Mouse (Mus musculus) CH12F3 (cell line): ENCODE results near the gene Ankfy1.
"Not testable (repeated sequence)": the region's sequence is repeated elsewhere in the genome, so short reads cannot be mapped to it uniquely, and the experiment has no call there.

Source experiments
- in situ Hi-C: fragments of 300-500 bp; cut with MboI; formaldehyde crosslinking; loops from 2 replicates; pipeline ENCODE4 v1.14.3; 2020; ENCODE audit warnings: low sequenced_read_pairs

Gene Ankfy1

GRCm38 (mm10) chr11:72718161-72718560 is 28.4 kb downstream of the Ankfy1 start:
- in situ Hi-C loops: no loop called here

GRCm38 (mm10) chr11:72723165-72723564 is 33.4 kb downstream of the Ankfy1 start:
- in situ Hi-C loops: no loop called here

- in situ Hi-C loops: no loop called here
Observed at GRCm38 (mm10) chr11:72723871-72724270, 34.1 kb downstream of the Ankfy1 start.

- in situ Hi-C loops: loop anchor here (25.0 kb wide), 1 partner anchor 514 kb away; the partner anchor contains the start of genes 4933427D14Rik, Gm43951, Med31 and Txndc17
Observed at GRCm38 (mm10) chr11:72726023-72726422, 36.2 kb downstream of the Ankfy1 start.

- in situ Hi-C loops: loop anchor here (5.0 to 25.0 kb wide), 2 partner anchors 156 to 521 kb away; partner anchors contain the start of genes 4933427D14Rik, Gm43951, Med31 and Txndc17
Observed at GRCm38 (mm10) chr11:72733736-72734135, 43.9 kb downstream of the Ankfy1 start.

- in situ Hi-C loops: loop anchor here (5.0 to 25.0 kb wide), 2 partner anchors 158 to 523 kb away; partner anchors contain the start of genes 4933427D14Rik, Gm43951, Med31 and Txndc17
Observed at GRCm38 (mm10) chr11:72734840-72735518, 45.2 kb downstream of the Ankfy1 start.

- in situ Hi-C loops: loop anchor here (25.0 kb wide), 1 partner anchor 523 kb away; the partner anchor contains the start of genes 4933427D14Rik, Gm43951, Med31 and Txndc17
Observed at GRCm38 (mm10) chr11:72735519-72735860, 45.7 kb downstream of the Ankfy1 start.

DNA sequence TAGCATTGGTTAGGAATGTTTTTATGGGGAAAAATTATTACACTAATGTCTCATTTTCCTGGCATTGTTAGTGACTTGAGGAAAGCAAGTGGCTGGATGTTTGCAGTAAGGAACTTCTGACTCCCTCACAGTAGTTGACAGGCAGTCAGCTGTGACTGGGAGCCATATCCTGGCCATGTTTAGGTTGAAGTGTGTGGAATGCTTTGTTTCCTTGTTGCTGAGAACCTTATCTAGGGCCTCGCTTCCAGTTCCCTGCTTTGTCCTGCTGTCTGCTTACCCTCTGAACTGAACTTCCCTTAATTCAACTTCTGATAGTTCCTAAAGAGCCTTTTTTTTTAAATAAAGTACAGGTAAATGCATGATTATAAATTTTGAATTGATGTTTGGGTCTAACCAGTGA is 46.5 kb downstream of the Ankfy1 start:
- in situ Hi-C loops: loop anchor here (25.0 kb wide), 1 partner anchor 524 kb away; the partner anchor contains the start of genes 4933427D14Rik, Gm43951, Med31 and Txndc17

- in situ Hi-C loops: loop anchor here (25.0 kb wide), 1 partner anchor 525 kb away; the partner anchor contains the start of genes 4933427D14Rik, Gm43951, Med31 and Txndc17
Observed at GRCm38 (mm10) chr11:72737517-72737916, 47.7 kb downstream of the Ankfy1 start.

DNA sequence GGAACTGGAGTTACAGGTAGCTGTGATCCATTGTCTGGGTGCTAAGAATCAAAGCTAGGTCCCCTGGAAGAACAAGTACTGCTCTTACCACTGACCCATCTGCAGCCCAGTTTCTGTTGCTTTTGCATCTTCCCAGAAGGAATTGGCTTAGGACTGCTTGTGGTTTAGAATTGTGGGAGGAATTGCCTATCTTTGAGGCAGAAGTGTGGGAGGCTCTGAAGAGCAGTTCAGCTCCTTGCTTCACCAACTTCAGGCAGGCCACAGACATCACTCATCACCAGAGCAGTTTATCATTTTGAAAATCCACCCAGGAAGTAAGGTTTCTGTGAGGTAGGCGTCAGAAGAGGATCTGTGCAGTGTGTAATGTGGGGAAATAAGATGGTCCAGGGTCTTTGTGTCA is 49.2 kb downstream of the Ankfy1 start:
- in situ Hi-C loops: loop anchor here (25.0 kb wide), 1 partner anchor 527 kb away; the partner anchor contains the start of genes 4933427D14Rik, Gm43951, Med31 and Txndc17

GRCm38 (mm10) chr11:72751956-72752355 is 62.1 kb downstream of the Ankfy1 start:
- in situ Hi-C loops: no loop called here

- in situ Hi-C loops: no loop called here
Observed at GRCm38 (mm10) chr11:72758316-72758715, 68.5 kb downstream of the Ankfy1 start.

DNA sequence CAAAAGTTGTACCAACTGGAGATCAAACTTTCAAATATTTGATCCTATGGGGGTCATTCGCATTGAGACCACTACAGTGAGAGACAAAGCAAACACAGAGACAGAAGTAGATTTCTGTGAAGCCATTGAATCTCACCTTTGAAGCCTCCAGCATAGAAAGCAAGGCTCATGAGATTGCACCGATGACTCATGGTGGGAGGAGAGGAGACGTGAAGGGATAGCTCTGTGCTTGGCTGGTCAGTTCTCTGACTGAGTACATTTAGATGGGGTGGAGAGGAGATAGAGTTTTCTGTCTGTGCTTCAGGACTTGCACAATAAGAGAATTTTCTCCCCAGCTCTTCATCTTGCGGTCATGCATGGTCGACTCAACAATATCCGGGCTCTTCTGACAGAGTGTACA is 69.8 kb downstream of the Ankfy1 start:
- in situ Hi-C loops: no loop called here

- in situ Hi-C loops: no loop called here
Observed at GRCm38 (mm10) chr11:72760781-72761180, 71.0 kb downstream of the Ankfy1 start.

- in situ Hi-C loops: no loop called here
Observed at GRCm38 (mm10) chr11:72764270-72764669, 74.5 kb downstream of the Ankfy1 start.

DNA sequence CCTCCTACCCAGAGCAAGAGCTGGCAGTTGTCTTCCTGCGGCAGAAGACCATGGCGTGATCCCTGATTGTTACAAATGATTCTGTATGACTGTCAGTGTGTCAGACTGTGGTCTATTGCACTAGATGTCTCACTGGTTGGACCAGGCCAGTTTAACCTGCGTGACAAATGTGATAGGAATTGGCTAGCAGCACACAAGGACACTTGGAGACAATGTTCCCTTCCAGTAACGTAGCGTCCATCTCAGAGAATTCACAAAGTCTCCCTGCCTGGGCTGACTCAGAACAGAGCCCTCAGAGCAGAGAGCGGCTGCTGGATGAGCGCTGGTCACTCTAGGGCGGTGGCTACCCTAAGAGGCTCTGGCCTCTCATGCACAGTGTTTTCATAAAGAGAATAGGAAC is 77.9 kb downstream of the Ankfy1 start:
- in situ Hi-C loops: no loop called here

GRCm38 (mm10) chr11:72769061-72769460 is 79.3 kb downstream of the Ankfy1 start:
- in situ Hi-C loops: no loop called here

- in situ Hi-C loops: no loop called here
Observed at GRCm38 (mm10) chr11:72770324-72770723, 80.5 kb downstream of the Ankfy1 start.

GRCm38 (mm10) chr11:72770816-72771215 is 81.0 kb downstream of the Ankfy1 start:
- in situ Hi-C loops: no loop called here

DNA sequence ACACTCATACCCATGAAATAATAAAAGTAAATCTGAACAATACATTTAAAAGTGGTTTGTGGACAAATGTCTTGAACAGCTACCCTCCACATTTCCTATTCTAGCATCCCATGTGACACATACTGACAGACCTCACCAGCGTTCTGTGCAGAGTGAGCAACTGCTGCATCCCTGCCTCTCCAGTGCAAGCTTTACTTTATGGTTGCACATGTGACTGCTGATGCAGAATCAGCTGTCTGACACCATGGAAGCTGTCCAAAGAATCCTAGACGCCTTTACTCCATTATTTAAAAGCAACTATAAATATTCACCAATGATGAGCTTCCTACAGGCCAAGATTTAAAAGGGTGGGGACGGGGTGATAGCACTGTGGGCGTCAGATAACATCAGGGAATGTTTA is 81.7 kb downstream of the Ankfy1 start:
- in situ Hi-C loops: no loop called here

DNA sequence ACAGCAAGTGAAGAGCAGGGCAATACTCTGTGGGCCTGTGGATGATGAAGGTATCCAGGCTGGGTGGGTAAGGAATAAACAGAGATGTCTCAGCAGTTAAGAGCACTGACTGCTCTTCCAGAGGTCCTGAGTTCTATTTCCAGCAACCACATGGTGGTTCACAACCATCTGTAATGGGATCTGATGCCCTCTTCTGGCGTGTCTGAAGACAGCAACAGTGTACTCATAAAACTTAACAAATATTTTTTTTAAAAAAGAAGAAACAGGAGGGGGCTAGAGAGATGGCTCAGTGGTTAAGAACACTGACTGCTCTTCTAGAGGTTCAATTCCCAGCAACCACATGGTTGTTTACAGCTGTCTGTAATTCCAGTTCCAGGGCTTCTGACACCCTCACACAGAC is 82.8 kb downstream of the Ankfy1 start:
- in situ Hi-C loops: not testable (repeated sequence)

DNA sequence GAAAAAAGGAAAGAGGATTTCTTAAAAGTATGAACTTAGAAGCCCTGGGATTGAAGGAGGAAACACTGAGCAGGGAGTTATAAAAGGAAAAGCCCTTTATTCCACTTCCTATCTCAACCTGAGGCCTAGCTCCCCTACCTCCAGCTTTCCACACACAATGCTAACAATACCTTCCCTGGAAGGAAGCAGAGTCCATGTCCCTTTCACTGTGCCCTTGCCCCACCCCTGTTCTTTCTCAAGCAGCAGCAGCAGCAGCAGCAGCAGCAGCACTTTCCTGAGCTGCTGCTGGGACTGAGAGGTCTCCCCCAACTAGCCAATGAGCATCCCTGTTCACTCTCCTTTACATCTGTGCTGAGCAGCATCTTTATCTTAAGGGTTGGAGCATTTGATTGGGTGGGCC is 89.2 kb downstream of the Ankfy1 start:
- in situ Hi-C loops: no loop called here
